Mouse (Mus musculus): ENCODE results near the gene Tmem132b. TPM values are rescaled to one million over a fixed set of nuclear protein-coding genes. Genes with fewer than 3 reads are reported as not detected.
"Not testable (repeated sequence)": the region's sequence is repeated elsewhere in the genome, so short reads cannot be mapped to it uniquely, and the experiment has no call there.

Gene Tmem132b
- 100 to 1,000 TPM; 109 to 114 TPM for total RNA-seq (2021)

- intact Hi-C loops (cut with DNase I): loop anchor here (5.0 to 10.0 kb wide), 7 partner anchors 223 to 1283 kb away; no protein-coding TSS in a partner anchor
- peak in 1 of 2 experiments; percentile 38 for DNase-seq (ENCODE audit: extremely low spot score in 1 of 2, low spot score in 2 of 2)
Observed at GRCm38 (mm10) chr5:125531634-125532033, at the start of gene Tmem132b. Tmem132b (plus strand) TSS chr5:125531774.

GRCm38 (mm10) chr5:125482474-125482873, 49.1 kb upstream of the Tmem132b start:
- intact Hi-C loops (cut with DNase I): no loop called here
- DNase-seq (ENCODE audit: extremely low spot score in 1 of 2, low spot score in 2 of 2): no peak

GRCm38 (mm10) chr5:125483712-125484611, 47.6 kb upstream of the Tmem132b start:
- DNase-seq (ENCODE audit: extremely low spot score in 1 of 2, low spot score in 2 of 2): no peak
- intact Hi-C loops (cut with DNase I): no loop called here

- intact Hi-C loops (cut with DNase I): no loop called here
- DNase-seq (ENCODE audit: extremely low spot score in 1 of 2, low spot score in 2 of 2): no peak
Observed at GRCm38 (mm10) chr5:125485031-125485778, 46.4 kb upstream of the Tmem132b start.

- intact Hi-C loops (cut with DNase I): no loop called here
Observed at GRCm38 (mm10) chr5:125486088-125486487, 45.5 kb upstream of the Tmem132b start.

GRCm38 (mm10) chr5:125487375-125488115, 44.0 kb upstream of the Tmem132b start:
- no peak for DNase-seq (ENCODE audit: extremely low spot score in 1 of 2, low spot score in 2 of 2)
- intact Hi-C loops (cut with DNase I): no loop called here

More at GRCm38 (mm10) chr5:125486088-125486487, 45.5 kb upstream of the Tmem132b start:
- no peak for DNase-seq (ENCODE audit: extremely low spot score in 1 of 2, low spot score in 2 of 2)

GRCm38 (mm10) chr5:125488116-125488455, 43.5 kb upstream of the Tmem132b start:
- DNase-seq (ENCODE audit: extremely low spot score in 1 of 2, low spot score in 2 of 2): no peak
- intact Hi-C loops (cut with DNase I): no loop called here

- intact Hi-C loops (cut with DNase I); DNase-seq (ENCODE audit: extremely low spot score in 1 of 2, low spot score in 2 of 2): not testable (repeated sequence)
Observed at GRCm38 (mm10) chr5:125488953-125489352, 42.6 kb upstream of the Tmem132b start.

GRCm38 (mm10) chr5:125491107-125491506, 40.5 kb upstream of the Tmem132b start:
- DNase-seq (ENCODE audit: extremely low spot score in 1 of 2, low spot score in 2 of 2): no peak
- intact Hi-C loops (cut with DNase I): no loop called here

GRCm38 (mm10) chr5:125492379-125493092, 39.0 kb upstream of the Tmem132b start:
- no peak for DNase-seq (ENCODE audit: extremely low spot score in 1 of 2, low spot score in 2 of 2)
- intact Hi-C loops (cut with DNase I): no loop called here

GRCm38 (mm10) chr5:125493093-125493423, 38.5 kb upstream of the Tmem132b start:
- intact Hi-C loops (cut with DNase I): no loop called here
- DNase-seq (ENCODE audit: extremely low spot score in 1 of 2, low spot score in 2 of 2): no peak

- no peak for DNase-seq (ENCODE audit: extremely low spot score in 1 of 2, low spot score in 2 of 2)
- intact Hi-C loops (cut with DNase I): no loop called here
Observed at GRCm38 (mm10) chr5:125495655-125496054, 35.9 kb upstream of the Tmem132b start.

- peak; percentile 50 to 70 for DNase-seq (ENCODE audit: extremely low spot score in 1 of 2, low spot score in 2 of 2)
- intact Hi-C loops (cut with DNase I): no loop called here
Observed at GRCm38 (mm10) chr5:125497821-125498600, 33.6 kb upstream of the Tmem132b start.

- intact Hi-C loops (cut with DNase I): no loop called here
Observed at GRCm38 (mm10) chr5:125501505-125501904, 30.1 kb upstream of the Tmem132b start.

GRCm38 (mm10) chr5:125502186-125502585, 29.4 kb upstream of the Tmem132b start:
- DNase-seq (ENCODE audit: extremely low spot score in 1 of 2, low spot score in 2 of 2): no peak
- intact Hi-C loops (cut with DNase I): no loop called here

More at GRCm38 (mm10) chr5:125501505-125501904, 30.1 kb upstream of the Tmem132b start:
- DNase-seq (ENCODE audit: extremely low spot score in 1 of 2, low spot score in 2 of 2): no peak

GRCm38 (mm10) chr5:125503628-125504027, 27.9 kb upstream of the Tmem132b start:
- DNase-seq (ENCODE audit: extremely low spot score in 1 of 2, low spot score in 2 of 2): no peak
- intact Hi-C loops (cut with DNase I): no loop called here

GRCm38 (mm10) chr5:125504692-125505091, 26.9 kb upstream of the Tmem132b start:
- no peak for DNase-seq (ENCODE audit: extremely low spot score in 1 of 2, low spot score in 2 of 2)
- intact Hi-C loops (cut with DNase I): no loop called here

- intact Hi-C loops (cut with DNase I): no loop called here
- DNase-seq (ENCODE audit: extremely low spot score in 1 of 2, low spot score in 2 of 2): no peak
Observed at GRCm38 (mm10) chr5:125505968-125506367, 25.6 kb upstream of the Tmem132b start.
